Mouse (Mus musculus) lung, postnatal 25 days (tissue): ENCODE results near the gene Gm4756.
"Not testable (repeated sequence)": the region's sequence is repeated elsewhere in the genome, so short reads cannot be mapped to it uniquely, and the experiment has no call there.

Experiments used
- DNase-seq: peaks from one replicate; pipeline ENCODE4 v3.0.0; 2022; ENCODE audit warnings: low spot score

The Gm4756 gene

GRCm38 (mm10) chr12:72649611-72650330 lies at the start of gene Gm4756:
Gene Gm4756, minus strand, starts transcription at chr12:72649661.
- no peak for DNase-seq

- no peak for DNase-seq
Measured at GRCm38 (mm10) chr12:72694901-72695463, 45.5 kb upstream of the Gm4756 start.

- no peak for DNase-seq
Measured at GRCm38 (mm10) chr12:72694438-72694837, 45.0 kb upstream of the Gm4756 start.

GRCm38 (mm10) chr12:72693895-72694294 lies 44.4 kb upstream of the Gm4756 start:
- peak; percentile 66 for DNase-seq

- DNase-seq, result not testable (repeated sequence)
Measured at GRCm38 (mm10) chr12:72688281-72688680, 38.8 kb upstream of the Gm4756 start.

- DNase-seq, result not testable (repeated sequence)
Measured at GRCm38 (mm10) chr12:72687741-72688140, 38.3 kb upstream of the Gm4756 start.

GRCm38 (mm10) chr12:72686566-72686965 lies 37.1 kb upstream of the Gm4756 start:
- DNase-seq, result not testable (repeated sequence)

GRCm38 (mm10) chr12:72683612-72684011 lies 34.2 kb upstream of the Gm4756 start:
- DNase-seq, result no peak

GRCm38 (mm10) chr12:72682511-72683282 lies 33.2 kb upstream of the Gm4756 start:
- no peak for DNase-seq

GRCm38 (mm10) chr12:72681919-72682318 lies 32.5 kb upstream of the Gm4756 start:
- DNase-seq, result no peak

- no peak for DNase-seq
Measured at GRCm38 (mm10) chr12:72679635-72680034, 30.2 kb upstream of the Gm4756 start.

- DNase-seq, result no peak
Measured at GRCm38 (mm10) chr12:72674820-72675219, 25.4 kb upstream of the Gm4756 start.

- DNase-seq, result peak; percentile 64
Measured at GRCm38 (mm10) chr12:72674079-72674797, 24.8 kb upstream of the Gm4756 start.

- DNase-seq, result no peak
Measured at GRCm38 (mm10) chr12:72671516-72672135, 22.2 kb upstream of the Gm4756 start.

- DNase-seq, result no peak
Measured at GRCm38 (mm10) chr12:72670921-72671320, 21.5 kb upstream of the Gm4756 start.

GRCm38 (mm10) chr12:72667868-72668469 lies 18.5 kb upstream of the Gm4756 start:
- DNase-seq, result peak; percentile 23

GRCm38 (mm10) chr12:72666015-72666414 lies 16.6 kb upstream of the Gm4756 start:
- no peak for DNase-seq

GRCm38 (mm10) chr12:72664735-72665337 lies 15.4 kb upstream of the Gm4756 start, which contains the start of gene Dhrs7:
Gene Dhrs7, minus strand, starts transcription at chr12:72664909.
- peak; percentile 94 for DNase-seq

- DNase-seq, result peak; percentile 49
Measured at GRCm38 (mm10) chr12:72664020-72664734, 14.7 kb upstream of the Gm4756 start.

GRCm38 (mm10) chr12:72655775-72656174 lies 6.3 kb upstream of the Gm4756 start:
- DNase-seq, result no peak
